Mouse (Mus musculus): Measurements from ENCODE around the gene Atrx.
A peak's percentile ranks its signal among the peaks of the same experiment; 100 is the strongest.

Atrx gene

DNA sequence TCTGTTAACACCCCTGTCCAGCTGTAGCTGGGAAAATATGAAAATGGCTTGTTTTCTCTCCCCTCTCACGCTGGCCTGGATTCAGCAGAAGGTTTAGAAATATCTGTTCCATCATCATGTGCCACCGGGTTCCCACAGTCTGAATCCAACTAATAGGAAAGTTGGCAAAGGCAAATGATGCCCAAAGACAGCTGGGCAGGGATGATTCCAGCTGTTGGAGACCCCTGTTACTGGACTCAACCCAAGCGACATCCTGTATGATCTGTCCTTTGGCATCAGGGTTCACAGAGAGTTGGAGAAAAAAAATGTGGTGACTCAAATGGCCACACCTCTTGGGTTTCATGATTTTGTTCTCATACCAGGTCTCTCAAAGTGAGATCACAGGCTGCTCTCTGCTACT is 161.3 kb downstream of the Atrx start:
- DNase-seq (ENCODE audit: low spot score in 2 of 2): no peak

DNA sequence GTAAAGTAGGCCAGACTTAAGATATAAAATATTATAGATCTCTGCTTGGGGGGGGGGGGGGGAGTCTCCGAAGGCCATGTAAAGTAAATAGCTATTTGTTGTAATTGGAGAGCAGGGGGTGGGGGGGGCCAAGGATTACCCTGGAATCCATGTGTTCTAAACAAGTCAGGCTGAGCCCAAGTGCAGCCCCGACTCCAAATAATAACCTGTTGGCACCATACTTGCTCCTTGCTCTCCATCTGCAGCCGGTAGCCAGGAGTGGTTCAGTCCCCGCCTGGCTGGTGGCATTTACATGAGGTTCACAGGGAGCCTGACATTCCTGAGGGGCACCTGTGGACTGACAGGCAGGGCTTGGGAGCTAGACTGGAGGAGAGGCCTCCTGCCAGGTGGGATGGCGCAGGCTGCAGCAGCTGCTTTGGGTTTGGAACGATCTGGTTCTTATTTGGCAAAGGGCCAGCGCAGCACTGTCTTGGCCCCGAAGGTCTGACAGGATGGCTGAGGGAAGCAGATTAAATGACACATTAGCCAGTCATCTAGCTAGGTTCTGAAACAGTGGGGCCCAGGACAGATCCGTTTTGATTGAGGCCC is 161.9 kb downstream of the Atrx start:
- DNase-seq (ENCODE audit: low spot score in 2 of 2): no peak

DNA sequence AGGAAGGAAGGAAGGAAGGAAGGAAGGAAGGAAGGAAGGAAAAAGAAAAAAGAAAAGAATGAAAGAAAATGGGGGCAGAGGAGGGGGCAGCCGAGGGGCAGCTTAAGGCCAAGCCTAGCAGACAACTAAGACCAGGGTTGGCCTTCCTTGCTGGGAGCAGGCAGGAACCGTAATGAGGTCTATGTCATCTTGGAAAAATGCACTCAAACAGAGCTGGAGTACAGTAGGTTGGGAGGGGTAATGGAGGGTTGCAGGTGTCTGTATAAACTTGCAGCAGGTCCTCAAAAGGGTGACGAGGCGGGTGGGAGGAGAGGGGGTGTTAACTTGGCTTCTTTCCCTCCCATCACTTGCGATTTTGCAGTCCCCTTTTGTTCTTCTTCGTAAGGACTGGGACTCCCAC is 163.2 kb downstream of the Atrx start:
- DNase-seq (ENCODE audit: low spot score in 2 of 2): no peak

DNA sequence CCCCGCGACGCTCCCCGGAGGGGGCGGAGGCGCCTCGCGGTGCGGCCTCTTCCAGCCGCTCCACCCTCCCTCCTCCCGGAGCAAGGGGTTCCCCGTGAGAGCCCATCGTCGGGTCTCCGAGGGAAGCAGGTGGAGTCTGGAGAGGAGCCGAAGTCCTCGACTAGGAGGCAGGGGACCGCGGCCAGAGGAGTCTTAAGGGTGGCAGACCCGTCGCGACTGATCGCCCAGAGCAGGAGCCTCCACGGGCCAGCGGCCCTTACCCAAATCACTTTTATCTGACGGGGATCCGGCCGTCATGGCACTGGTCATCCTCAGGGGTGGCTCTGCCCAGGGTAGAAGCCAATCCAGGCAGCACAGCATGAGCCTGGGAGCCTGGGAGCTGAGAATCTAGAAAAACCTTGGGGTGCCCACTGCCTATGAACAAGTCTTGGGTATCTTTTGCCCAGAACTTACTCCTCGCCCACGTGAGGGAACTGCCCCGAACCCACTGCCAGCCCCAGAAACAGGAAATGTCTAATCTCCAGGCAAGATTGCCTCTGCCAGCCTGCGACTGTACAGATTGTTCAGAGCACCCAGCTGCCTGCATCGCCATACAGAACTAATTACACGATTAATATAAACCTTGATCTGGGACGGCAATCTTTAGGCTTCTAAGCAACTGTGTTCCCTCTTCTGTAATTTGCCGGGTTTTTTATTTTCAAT is 164.0 kb downstream of the Atrx start:
- no peak for DNase-seq (ENCODE audit: low spot score in 2 of 2)

- DNase-seq (ENCODE audit: low spot score in 2 of 2): peak in 1 of 2 experiments; percentile 4
Measured at GRCm38 (mm10) chrX:105764162-105765004, 164.8 kb downstream of the Atrx start, which contains the start of gene Fgf16. TSS of gene Fgf16 (plus strand) at chrX:105764279.

- peak in 1 of 2 experiments; percentile 8 for DNase-seq (ENCODE audit: low spot score in 2 of 2)
Measured at GRCm38 (mm10) chrX:105763612-105764011, 165.6 kb downstream of the Atrx start.

GRCm38 (mm10) chrX:105762847-105763527 is 166.2 kb downstream of the Atrx start:
- DNase-seq (ENCODE audit: low spot score in 2 of 2): no peak

Data from urinary bladder, adult 18-20 months (tissue).